Mouse (Mus musculus) bone marrow macrophage, adult 2 months (primary cell): ENCODE data around the gene Ephb3.

Experiments used
- CTCF ChIP-seq: IDR thresholded peaks from 2 replicates; pipeline ENCODE4 v1.5.1; 2012; ENCODE audit warnings: low read depth, mild to moderate bottlenecking, low read length, moderate library complexity
- POLR2A ChIP-seq: IDR thresholded peaks from 2 replicates; pipeline ENCODE4 v1.6.1; 2012; ENCODE audit warnings: mild to moderate bottlenecking, low read depth, low read length, borderline replicate concordance

- TF ChIP-seq CTCF: no peak
- no peak for TF ChIP-seq POLR2A
These were observed 47.9 kb downstream of the Ephb3 start for GRCm38 (mm10) chr16:21252401-21252955.
